Mouse (Mus musculus): ENCODE measurements around the gene Dnah2. TPM values are rescaled to one million over a fixed set of nuclear protein-coding genes. Genes with fewer than 3 reads are reported as not detected.
"Not testable (repeated sequence)": the region's sequence is repeated elsewhere in the genome, so short reads cannot be mapped to it uniquely, and the experiment has no call there.

Gene Dnah2
- polyA plus RNA-seq, 1 experiment from 2014 or later, result 2.7 TPM

DNA sequence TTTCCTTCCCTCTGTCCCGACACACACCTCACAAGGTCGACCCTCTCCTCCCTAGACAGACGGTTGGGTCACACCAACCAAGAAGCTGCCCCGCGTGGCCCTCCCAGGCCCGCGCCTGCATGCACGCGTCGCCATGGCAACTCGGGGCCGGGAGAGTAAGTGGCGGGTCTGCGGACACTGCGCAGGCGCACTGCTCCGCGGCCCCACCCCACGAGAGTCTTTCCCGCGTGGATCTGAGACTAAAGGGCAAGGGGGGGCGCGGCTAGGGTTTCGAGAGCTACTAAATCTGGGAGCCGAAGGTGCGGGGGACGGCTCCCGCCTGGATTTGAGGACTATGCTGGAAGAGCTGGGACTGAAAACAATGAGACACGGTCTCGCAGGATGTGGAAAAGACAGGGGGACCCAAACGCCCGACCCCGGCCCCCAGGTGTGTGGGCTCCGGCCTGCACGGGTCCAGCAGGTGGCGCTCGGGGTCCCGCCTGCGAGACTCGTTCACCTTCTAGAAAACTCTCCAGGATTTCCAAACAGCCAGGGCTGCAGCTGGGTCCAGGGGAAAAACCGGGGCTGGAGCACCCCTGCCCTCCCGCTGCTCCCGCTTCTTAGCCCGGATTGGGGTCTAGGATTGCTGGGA, 2.4 kb downstream of the Dnah2 start:
- Histone ChIP-seq H3K27ac (replicated peaks) (peak overlapping the region; percentile 91), H3K27me3 (no peaks in the 10 kb centered on the region), H3K4me2 (peak overlapping the region; percentile 77), H3K36me3 (no peaks in the 10 kb centered on the region), H3K9ac (peak overlapping the region; percentile 78), H3K4me3 (peak overlapping the region; percentile 48), H3K4me1 (replicated peaks) (peaks cover 60% of the 10 kb centered on the region), H3K9me3 (no peaks in the 10 kb centered on the region)
- peak; percentile 69 for ATAC-seq (ENCODE audit: low read depth)
- under 1% methylated on average over 44 of the region's 44 CpGs for WGBS

DNA sequence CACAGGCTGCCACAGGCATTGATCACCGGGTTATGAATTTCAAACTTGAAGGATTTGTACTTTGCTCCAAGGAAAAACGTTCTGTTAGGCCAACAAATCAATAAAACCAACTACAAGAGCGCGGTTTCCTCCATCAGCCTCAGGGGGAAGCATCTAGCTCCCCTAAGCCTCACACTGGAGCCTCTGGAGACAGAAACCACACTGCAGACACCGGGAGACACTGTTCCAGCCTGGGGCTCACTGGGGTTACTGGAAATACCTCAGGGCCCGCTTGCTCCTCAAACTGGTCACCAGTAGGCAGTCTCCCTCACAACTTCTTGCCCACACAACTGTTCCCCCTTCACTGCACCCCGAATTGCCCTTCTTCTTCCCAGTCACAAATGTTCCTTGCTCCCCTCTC, 3.0 kb downstream of the Dnah2 start:
- Histone ChIP-seq H3K4me3 (peak overlapping the region; percentile 48), H3K9me3 (no peaks in the 10 kb centered on the region), H3K36me3 (no peaks in the 10 kb centered on the region), H3K27me3 (no peaks in the 10 kb centered on the region), H3K27ac (replicated peaks) (peak overlapping the region; percentile 91), H3K4me1 (replicated peaks) (peaks cover 60% of the 10 kb centered on the region), H3K4me2 (peak overlapping the region; percentile 77), H3K9ac (peak overlapping the region; percentile 78)
- no peak for ATAC-seq (ENCODE audit: low read depth)
- 8% methylated on average over 7 of the region's 7 CpGs for WGBS

DNA sequence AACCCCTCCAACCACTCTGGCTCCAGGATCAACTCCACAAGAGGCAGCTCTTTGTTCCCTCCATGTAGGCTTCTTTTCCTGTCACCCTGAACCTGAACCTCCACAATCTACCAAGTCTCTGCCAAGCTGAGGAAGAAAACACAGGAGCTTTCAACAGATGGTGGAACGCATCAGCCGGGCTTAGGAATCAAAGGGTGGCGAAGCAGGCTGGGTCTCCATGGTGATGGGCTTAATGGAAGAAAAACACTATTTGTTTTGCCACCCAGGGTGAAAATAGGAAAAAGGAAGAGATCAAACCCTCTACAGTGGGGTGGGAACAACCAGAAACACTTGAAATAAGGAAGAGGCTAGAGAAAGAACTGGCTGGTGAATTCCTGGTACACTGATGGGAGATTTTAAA, 5.3 kb downstream of the Dnah2 start:
- H3K9me3 ChIP-seq, result no peaks in the 10 kb centered on the region
- H3K4me1 ChIP-seq (replicated peaks), result peaks cover 44% of the 10 kb centered on the region
- 0 out of 2 replicates have a peak overlapping the region, but pooled peaks have one; percentile 23 for H3K27ac ChIP-seq (replicated peaks)
- 10% methylated on average over 3 of the region's 3 CpGs for WGBS
- no peak overlapping the region for H3K4me2 ChIP-seq
- H3K27me3 ChIP-seq, result no peaks in the 10 kb centered on the region
- no peaks in the 10 kb centered on the region for H3K36me3 ChIP-seq
- H3K4me3 ChIP-seq, result no peak overlapping the region
- no peak overlapping the region for H3K9ac ChIP-seq
- no peak for ATAC-seq (ENCODE audit: low read depth)

DNA sequence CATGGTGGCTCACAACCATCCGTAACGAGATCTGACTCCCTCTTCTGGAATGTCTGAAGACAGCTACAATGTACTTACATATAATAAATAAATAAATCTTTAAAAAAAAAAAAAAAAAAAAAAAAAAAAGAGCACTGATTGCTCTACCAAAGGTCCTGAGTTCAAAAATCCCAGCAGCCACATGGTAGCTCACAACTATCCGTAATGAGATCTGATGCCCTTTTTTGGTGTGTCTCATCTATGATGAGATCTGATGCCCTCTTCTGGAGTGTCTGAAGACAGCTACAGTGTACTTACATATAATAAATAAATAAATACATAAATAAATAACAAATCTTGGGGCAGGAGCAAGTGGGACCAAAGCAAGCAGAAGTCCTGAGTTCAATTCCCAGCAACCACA, 7.2 kb downstream of the Dnah2 start:
- not testable (repeated sequence) for H3K9me3 ChIP-seq; H3K27ac ChIP-seq (replicated peaks); H3K36me3 ChIP-seq; H3K4me2 ChIP-seq; H3K27me3 ChIP-seq; H3K9ac ChIP-seq; ATAC-seq (ENCODE audit: low read depth); H3K4me3 ChIP-seq
- H3K4me1 ChIP-seq (replicated peaks), result peaks cover 25% of the 10 kb centered on the region
- WGBS, result 70% methylated on average over 1 of the region's 3 CpGs

DNA sequence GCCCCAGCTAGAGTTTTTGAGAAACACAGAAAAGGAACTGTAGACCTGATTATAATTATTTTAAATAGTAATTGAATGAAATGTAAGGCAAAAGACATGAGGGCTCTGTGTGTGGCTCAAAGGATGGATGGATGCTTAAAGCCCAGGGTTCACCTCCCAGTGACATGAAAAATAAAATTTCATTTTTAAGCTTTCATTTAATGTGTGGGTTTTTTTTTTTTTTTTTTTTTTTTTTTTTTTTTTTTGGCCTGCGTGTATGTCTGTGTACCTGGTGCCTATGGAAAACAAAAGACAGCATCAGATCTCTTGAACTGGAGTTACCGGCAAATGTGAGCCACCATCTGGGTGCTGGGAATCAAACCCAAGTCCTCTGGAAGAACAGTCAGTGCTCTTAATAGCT, 8.2 kb downstream of the Dnah2 start:
- Histone ChIP-seq H3K27me3 (no peaks in the 10 kb centered on the region), H3K4me2 (no peak overlapping the region), H3K9me3 (no peaks in the 10 kb centered on the region), H3K9ac (no peak overlapping the region), H3K36me3 (no peaks in the 10 kb centered on the region), H3K4me3 (no peak overlapping the region), H3K4me1 (replicated peaks) (peaks cover 16% of the 10 kb centered on the region), H3K27ac (replicated peaks) (no peak overlapping the region)
- WGBS, result 93% methylated on average over 2 of the region's 2 CpGs
- no peak for ATAC-seq (ENCODE audit: low read depth)

DNA sequence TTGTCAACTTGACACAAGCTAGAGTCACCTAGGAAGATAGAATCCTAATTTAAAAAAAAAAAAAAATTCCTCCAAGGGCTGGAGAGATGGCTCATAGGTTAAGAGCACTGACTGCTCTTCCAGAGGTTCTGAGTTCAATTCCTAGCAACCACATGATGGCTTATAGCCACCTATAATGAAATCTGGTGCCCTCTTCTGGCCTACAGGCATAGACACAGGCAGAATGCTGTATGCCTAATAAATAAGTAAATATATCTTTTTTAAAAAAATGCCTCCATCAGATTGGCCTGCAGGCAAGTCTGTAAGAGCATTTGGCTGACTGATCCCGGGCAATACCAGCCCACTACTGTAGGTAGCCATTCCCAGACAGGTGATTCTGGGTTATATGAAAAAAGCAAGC, 13.9 kb downstream of the Dnah2 start:
- no peaks in the 10 kb centered on the region for H3K27me3 ChIP-seq
- no peaks in the 10 kb centered on the region for H3K9me3 ChIP-seq
- no peak overlapping the region for H3K9ac ChIP-seq
- H3K4me2 ChIP-seq, result no peak overlapping the region
- no peak overlapping the region for H3K27ac ChIP-seq (replicated peaks)
- no peaks in the 10 kb centered on the region for H3K4me1 ChIP-seq (replicated peaks)
- no peaks in the 10 kb centered on the region for H3K36me3 ChIP-seq
- ATAC-seq (ENCODE audit: low read depth), result no peak
- no peak overlapping the region for H3K4me3 ChIP-seq
- 76% methylated on average over 1 of the region's 1 CpGs for WGBS

DNA sequence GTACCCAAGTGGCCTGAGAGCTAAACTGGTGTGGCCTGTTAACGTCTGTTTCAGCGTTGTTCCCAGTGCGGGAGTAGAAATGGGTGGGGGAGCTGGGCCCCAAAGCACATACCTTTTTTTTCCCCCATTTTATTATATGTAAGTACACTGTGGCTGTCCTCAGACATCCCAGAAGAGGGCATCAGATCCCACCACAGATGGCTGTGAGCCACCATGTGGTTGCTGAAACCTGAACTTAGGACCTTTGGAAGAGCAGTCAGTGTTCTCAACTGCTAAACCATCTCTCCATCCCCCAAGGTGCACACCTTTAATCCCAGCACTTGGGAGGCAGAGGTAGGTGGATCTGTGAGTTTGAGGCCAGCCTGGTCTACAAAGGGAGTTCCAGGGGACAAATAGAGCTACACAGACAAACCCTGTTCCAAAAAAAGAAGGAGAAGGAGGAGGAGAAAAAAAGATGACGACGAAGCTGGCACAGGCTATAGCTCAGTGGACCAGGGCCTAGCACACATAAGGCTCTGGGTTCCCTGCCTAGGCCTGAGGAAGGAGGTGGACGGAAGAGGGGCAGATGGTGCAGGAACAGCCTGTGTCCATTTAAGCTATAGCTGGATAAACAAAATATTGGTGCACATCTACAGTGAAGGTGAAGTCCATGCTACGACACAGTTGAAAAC, 16.3 kb downstream of the Dnah2 start:
- Histone ChIP-seq H3K27ac (replicated peaks) (no peak overlapping the region), H3K4me1 (replicated peaks) (peaks cover 7% of the 10 kb centered on the region), H3K4me2 (no peak overlapping the region), H3K9me3 (no peaks in the 10 kb centered on the region), H3K4me3 (no peak overlapping the region), H3K27me3 (no peaks in the 10 kb centered on the region), H3K36me3 (no peaks in the 10 kb centered on the region), H3K9ac (no peak overlapping the region)
- ATAC-seq (ENCODE audit: low read depth), result no peak
- 83% methylated on average over 7 of the region's 7 CpGs for WGBS

DNA sequence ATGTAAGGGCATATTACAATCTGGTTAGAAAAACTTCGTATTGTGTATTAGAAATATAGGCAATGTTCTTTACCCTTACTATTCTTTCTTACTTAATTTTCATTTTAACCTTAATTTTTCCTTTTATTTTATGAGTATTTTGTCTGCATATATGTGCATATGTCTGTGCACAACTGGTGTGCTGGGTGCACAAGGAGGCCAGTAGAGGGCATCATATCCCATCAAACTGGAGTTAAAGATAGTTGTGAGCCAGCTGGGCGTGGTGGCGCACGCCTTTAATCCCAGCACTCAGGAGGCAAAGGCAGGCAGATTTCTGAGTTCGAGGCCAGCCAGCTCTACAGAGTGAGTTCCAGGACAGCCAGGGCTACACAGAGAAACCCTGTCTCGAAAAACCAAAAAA, 18.2 kb downstream of the Dnah2 start:
- not testable (repeated sequence) for H3K36me3 ChIP-seq; H3K9me3 ChIP-seq; ATAC-seq (ENCODE audit: low read depth); H3K27ac ChIP-seq (replicated peaks); H3K4me3 ChIP-seq; H3K27me3 ChIP-seq; H3K9ac ChIP-seq; H3K4me2 ChIP-seq
- 91% methylated on average over 6 of the region's 6 CpGs for WGBS
- H3K4me1 ChIP-seq (replicated peaks), result peaks cover 24% of the 10 kb centered on the region

DNA sequence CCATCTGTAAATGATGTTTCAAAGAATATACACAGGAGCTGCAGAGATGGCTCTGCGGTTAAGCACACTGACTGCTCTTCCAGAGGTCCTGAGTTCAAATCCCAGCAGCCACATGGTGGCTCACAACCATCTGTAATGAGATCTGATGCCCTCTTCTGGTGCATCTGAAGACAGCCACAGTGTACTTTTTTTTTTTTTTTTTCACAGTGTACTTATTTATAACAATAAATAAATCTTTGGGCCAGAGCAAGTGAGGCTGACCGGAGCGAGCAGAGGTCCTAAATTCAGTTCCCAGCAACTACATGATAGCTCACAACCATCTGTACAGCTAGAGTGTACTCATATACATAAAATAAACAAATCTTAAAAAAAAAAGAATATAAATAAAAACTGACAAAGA, 18.6 kb downstream of the Dnah2 start:
- H3K9ac ChIP-seq; H3K36me3 ChIP-seq; H3K27me3 ChIP-seq; H3K4me2 ChIP-seq; H3K9me3 ChIP-seq; ATAC-seq (ENCODE audit: low read depth); H3K4me3 ChIP-seq; H3K27ac ChIP-seq (replicated peaks): not testable (repeated sequence)
- 89% methylated on average over 3 of the region's 3 CpGs for WGBS
- H3K4me1 ChIP-seq (replicated peaks), result peaks cover 24% of the 10 kb centered on the region

DNA sequence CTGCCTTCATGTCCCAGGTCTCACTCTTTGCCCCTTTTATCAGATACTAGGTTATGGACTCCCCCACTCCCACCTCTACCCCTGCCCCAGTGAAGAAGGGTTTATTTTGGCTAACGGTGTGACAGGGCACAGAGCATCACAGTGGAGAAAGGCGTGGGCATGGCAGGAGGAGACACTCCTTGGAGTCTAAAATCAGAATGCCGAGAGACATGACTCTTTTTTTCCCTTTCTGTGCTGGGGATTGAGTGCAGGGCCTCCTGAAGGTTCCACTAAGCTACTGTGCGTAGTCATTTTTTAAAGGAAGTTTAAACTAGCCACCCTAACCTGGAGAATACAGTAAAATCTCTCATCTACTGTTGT, 20.9 kb downstream of the Dnah2 start:
- peak overlapping the region; percentile 51; the same call in 1 of the 2 replicates for H3K4me2 ChIP-seq
- ATAC-seq (ENCODE audit: low read depth), result no peak; the same call in 1 of the 2 replicates
- no peaks in the 10 kb centered on the region for H3K27me3 ChIP-seq
- no peaks in the 10 kb centered on the region for H3K9me3 ChIP-seq
- H3K9ac ChIP-seq, result peak overlapping the region; percentile 71
- H3K4me3 ChIP-seq, result no peak overlapping the region
- H3K27ac ChIP-seq (replicated peaks), result peak overlapping the region; percentile 95
- peaks cover 24% of the 10 kb centered on the region for H3K4me1 ChIP-seq (replicated peaks)
- H3K36me3 ChIP-seq, result no peaks in the 10 kb centered on the region
- 61% methylated on average over 4 of the region's 4 CpGs for WGBS

DNA sequence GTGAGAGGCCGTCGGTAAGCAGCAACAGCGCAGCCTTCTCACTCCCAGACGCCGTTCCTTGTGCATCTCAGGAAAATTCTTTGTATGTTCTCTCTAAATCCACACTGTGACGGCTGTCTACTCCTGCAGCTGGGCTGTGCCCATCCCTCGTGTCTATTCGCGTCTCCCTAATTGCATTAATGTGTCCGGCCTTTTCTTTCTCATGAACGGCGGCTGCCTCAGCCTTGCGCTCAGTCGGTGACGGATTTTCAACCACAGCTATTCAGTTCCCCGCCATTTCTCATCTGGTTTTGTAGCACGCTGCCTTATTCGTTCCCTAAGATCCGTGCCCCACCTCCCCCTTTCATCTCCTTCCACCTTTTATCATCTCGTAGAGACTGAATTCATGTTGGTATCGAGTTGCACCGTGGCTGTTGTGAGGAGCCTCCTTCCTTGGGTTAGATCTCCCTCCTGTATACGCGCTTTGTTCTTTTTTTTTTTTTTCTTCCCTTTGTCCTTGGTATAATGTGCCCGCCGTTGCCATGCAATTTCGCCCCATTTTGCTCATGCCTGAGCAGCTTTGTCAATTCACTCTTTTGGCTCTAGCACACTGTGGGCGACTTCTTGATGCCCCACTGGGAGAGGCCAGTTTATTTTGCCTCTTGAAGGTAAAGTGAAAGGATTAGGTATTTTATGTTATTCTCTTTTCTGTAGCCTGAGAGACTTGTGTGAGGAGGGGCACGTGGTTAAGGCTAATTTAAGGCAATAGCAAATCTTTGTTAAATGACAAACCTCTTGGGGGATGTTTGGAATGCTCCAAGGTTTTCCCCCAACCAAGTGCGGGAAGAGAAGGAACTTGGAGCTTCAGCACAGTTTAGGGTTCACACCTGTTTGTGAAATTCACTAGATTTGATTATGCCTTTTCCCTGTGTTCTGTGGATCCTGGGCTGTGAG, 21.5 kb downstream of the Dnah2 start:
- H3K36me3 ChIP-seq, result no peaks in the 10 kb centered on the region
- ATAC-seq (ENCODE audit: low read depth), result peak; percentile 77
- H3K27me3 ChIP-seq, result no peaks in the 10 kb centered on the region
- 2% methylated on average over 30 of the region's 30 CpGs for WGBS
- peak overlapping the region; percentile 95 for H3K27ac ChIP-seq (replicated peaks)
- H3K4me2 ChIP-seq, result peak overlapping the region; percentile 51
- H3K9me3 ChIP-seq, result no peaks in the 10 kb centered on the region
- peak overlapping the region; percentile 71 for H3K9ac ChIP-seq
- peaks cover 24% of the 10 kb centered on the region for H3K4me1 ChIP-seq (replicated peaks)
- H3K4me3 ChIP-seq, result peak overlapping the region; percentile 23

DNA sequence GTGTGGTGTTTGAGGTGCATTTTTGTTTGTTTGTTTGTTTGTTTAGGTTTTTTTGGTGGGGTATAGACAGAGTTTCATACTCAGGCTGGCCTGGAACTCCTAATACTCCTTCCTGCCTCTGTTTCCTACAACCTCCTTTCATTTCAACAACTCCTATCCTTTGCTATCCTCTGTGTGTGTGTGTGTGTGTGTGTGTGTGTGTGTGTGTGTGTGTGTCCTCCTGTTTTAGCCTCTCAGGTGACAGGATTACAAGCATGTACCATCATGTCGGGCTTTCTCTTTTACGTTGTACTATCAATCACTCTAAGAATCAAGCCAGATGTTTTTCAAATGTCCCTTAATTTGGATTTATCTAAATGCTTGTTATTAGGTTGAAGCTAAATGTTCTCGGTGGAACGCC, 22.3 kb downstream of the Dnah2 start:
- peak overlapping the region; percentile 23 for H3K4me3 ChIP-seq
- 13% methylated on average over 4 of the region's 4 CpGs for WGBS
- peak; percentile 54; the same call in 1 of the 2 replicates for ATAC-seq (ENCODE audit: low read depth)

More for the DNA sequence above, 22.3 kb downstream of the Dnah2 start:
- H3K4me1 ChIP-seq (replicated peaks), result peaks cover 24% of the 10 kb centered on the region
- no peaks in the 10 kb centered on the region for H3K9me3 ChIP-seq
- H3K9ac ChIP-seq, result peak overlapping the region; percentile 71
- peak overlapping the region; percentile 51 for H3K4me2 ChIP-seq
- no peaks in the 10 kb centered on the region for H3K27me3 ChIP-seq
- H3K27ac ChIP-seq (replicated peaks), result peak overlapping the region; percentile 95
- no peaks in the 10 kb centered on the region for H3K36me3 ChIP-seq

Data from neural tube, embryonic 13.5 days (tissue).